Mouse (Mus musculus): ENCODE measurements at regions not wholly inside any gene's neighbourhood (a gene's known extent, or its start where the extent isn't known, plus 50 kb on each side); places are given as distances from the start of the nearest gene placed in this dataset.

GRCm38 (mm10) chr13:48746301-48746700 lies 83.5 kb downstream of the Barx1 start:
- Histone ChIP-seq H3K9ac (ENCODE audit: insufficient read depth, low read depth, low read length, poor library complexity, severe bottlenecking) (no peak overlapping the region), H3K4me1 (ENCODE audit: control insufficient read depth in 2 of 2, insufficient read depth in 2 of 2, low read length in 2 of 2, poor library complexity in 1 of 2) (peaks cover 0 to 2% of the 10 kb centered on the region in 2 experiments; a peak in 1 of 4 replicates), H3K4me3 (ENCODE audit: insufficient read depth in 1 of 2, low read depth in 1 of 2, low read length in 2 of 2, poor library complexity in 1 of 2, severe bottlenecking in 1 of 2) (no peak overlapping the region), H3K36me3 (ENCODE audit: control insufficient read depth, insufficient read depth, low read length, poor library complexity, severe bottlenecking) (no peaks in the 10 kb centered on the region), H3K27ac (ENCODE audit: insufficient read depth, low read depth, low read length, poor library complexity, severe bottlenecking) (no peak overlapping the region), H3K9me3 (ENCODE audit: control insufficient read depth, insufficient read depth, low read depth, low read length) (no peaks in the 10 kb centered on the region)
- TF ChIP-seq ZNF384 (IDR thresholded peaks at IDR 0.05; ENCODE audit: low read depth, low read length), result no peak
- TF ChIP-seq ZC3H11A (IDR thresholded peaks at IDR 0.05; ENCODE audit: borderline replicate concordance, low read depth, low read length), result no peak
- TF ChIP-seq HCFC1 (IDR thresholded peaks at IDR 0.05; ENCODE audit: borderline replicate concordance, insufficient read depth, low read length), result no peak
- TF ChIP-seq CHD2 (IDR thresholded peaks at IDR 0.05; ENCODE audit: low read depth, low read length), result no peak
- no peak for TF ChIP-seq MAFK (IDR thresholded peaks at IDR 0.05; ENCODE audit: insufficient read depth, low read depth, low read length)
- no peak for DNase-seq (ENCODE audit: low read depth, low spot score)
- in situ Hi-C loops (cut with MboI; ENCODE audit: low sequenced_read_pairs in 2 of 2, unreplicated experiment in 2 of 2), result no loop called here
